Mouse (Mus musculus): ENCODE results near the gene Ppt1.

DNA sequence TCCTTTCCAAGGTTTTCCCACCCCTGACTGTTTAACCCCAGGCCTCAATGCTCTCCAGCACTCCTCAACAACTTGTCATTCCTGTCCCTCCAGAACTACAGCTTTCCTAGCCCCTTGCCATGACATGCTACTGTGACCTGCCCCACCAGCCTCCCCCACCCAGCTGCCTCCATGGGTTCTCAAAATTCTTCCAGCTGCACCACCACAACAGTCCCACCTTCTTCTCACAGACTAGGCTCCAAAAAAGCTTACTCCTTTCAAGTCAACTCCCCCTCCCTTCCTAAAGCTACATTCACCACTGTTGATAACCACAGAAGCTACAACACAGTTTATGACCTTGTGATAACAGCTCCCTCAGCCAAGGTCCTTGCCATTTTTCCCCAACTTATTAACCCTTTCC lies 8.4 kb upstream of the Ppt1 start:
- no peak for TF ChIP-seq GATA1 (IDR thresholded peaks at IDR 0.05; ENCODE audit: low read length)
- TF ChIP-seq TAL1 (IDR thresholded peaks at IDR 0.05; ENCODE audit: low read length) = no peak

Data from erythroblast, embryonic 14.5 days (primary cell).